Mouse (Mus musculus): ENCODE measurements at regions not wholly inside any gene's neighbourhood (a gene's known extent, or its start where the extent isn't known, plus 50 kb on each side); places are given as distances from the start of the nearest gene placed in this dataset.
A peak's percentile ranks its signal among the peaks of the same experiment; 100 is the strongest.

DNA sequence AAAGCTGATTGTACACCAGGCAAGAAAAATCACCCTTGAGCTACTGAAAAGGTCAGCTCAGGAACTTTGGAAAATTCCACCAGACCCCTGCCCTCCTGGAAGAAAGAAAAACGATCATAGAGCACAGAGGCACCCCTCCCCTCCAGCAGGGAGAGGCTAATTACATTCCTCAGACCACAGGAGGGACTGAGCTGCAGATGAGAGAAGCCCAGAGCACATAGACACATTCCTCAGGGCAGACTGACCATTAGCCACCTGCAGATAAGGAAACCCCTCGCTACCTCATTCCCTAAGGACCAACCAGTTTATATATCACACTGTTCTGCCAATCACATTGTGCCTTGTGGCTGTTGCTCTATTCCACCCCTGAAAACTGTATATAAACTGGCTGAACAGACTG is 230.3 kb downstream of the Parp8 start:
- DNase-seq: no peak

DNA sequence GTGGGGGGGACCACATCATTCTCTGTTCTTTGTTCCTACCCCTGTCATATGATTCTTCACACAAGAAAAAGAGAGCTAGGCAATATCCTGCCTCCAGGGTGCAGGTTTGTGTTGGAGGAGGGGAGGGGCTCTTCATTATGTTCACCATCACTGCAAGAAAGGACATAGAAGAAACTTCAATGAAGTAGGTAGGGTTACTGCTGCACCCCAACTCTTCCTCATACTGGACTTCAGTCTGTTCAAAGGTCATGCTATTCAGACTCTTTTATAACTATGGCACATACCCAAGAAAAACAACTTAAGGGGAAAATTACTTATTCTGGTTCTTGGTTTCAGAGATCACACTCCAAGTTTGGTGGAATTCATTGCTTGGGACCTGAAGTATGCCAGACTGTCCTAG is 243.7 kb downstream of the Parp8 start:
- no peak for DNase-seq

DNA sequence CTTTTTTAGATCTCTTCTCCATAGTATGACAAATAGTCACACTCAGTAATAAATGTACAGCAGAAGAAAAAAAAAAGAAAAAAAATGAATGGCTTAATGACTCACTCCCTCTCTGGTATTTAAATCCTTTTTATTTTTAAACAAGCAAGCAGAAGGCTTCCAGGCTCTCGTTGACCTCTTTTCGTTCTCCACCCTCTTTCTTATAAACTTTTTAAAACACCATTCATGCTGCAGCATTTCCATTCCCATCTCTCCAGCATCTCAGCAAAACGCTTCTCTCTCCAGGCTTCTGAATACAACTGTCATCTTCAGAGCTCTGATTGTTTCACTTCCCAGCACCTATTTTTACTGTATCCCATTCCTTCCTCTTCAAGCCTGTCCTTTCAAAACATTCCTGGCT is 259.8 kb downstream of the Parp8 start:
- DNase-seq: no peak

DNA sequence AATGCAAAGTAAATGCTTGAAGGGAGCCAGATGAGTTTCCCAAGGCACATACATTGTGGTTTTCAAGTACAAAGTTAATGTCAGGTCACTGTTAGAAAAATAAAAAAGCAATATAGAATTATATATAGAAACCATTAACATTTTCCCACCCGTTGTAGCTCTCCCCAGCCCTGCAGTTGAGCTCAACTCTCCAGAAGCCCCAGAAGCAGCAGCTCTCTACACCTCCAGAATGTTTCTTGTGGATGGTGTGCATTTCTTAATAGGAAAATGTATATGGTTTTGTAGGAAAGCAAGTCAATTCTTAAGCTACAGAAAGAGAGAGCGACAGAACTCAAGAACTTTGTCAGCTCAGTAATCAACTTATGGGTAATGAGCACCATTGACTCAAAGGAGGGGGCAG is 265.4 kb downstream of the Parp8 start:
- no peak for DNase-seq

DNA sequence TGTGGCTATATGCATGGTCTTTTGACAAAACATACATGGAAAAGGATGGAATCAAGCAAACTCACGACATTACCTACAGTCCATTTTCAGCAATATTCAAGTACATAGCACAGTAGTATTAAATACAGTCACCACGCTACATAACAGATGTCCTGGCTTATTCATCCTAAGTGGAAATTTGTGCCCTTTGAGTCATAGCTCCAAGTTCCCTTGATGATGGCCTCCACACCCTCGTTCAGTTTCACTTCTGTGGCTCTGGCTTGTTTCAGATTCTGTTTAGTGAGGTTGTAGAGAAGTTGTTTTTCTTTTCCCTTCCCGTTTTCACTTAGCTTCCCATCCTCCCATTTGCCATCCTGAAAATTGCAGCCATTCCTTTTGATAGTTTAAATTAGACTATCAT is 284.5 kb downstream of the Parp8 start:
- DNase-seq: no peak

DNA sequence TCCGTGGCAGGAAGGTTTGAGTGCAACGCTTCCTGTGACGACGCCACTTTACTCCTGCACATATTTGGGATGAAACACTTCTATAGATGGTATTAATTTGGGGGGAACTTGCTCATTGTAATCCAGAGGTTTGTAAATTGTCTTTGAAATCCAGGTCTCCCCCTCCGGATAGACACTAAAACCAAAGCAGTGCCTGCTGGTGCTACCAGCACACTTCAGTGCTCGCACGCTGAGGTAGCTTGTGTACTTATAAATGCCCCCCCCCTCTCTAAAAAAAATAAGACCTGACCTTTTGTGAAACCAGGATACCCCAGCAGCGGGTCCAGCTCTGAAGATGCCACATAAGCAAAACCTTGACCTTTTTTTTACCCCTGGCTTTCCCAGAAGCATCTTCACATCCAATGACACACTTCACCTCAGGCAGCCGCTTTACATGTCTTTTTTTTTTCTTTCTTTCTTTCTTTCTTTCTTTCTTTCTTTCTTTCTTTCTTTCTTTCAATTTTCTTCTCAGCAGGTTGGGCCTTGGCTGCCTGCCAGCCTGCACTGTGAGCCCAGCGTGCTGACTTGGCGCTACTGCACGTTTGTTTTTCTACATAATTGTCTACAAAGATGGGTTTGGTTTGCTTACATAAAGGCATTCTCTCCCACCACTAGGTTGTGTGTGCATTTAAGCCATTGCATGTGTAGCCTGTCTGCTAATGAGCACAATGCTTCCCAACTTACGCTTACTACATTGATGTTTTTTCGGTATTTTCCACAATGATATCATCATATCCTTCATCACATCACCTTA is 301.8 kb downstream of the Parp8 start:
- no peak for DNase-seq

DNA sequence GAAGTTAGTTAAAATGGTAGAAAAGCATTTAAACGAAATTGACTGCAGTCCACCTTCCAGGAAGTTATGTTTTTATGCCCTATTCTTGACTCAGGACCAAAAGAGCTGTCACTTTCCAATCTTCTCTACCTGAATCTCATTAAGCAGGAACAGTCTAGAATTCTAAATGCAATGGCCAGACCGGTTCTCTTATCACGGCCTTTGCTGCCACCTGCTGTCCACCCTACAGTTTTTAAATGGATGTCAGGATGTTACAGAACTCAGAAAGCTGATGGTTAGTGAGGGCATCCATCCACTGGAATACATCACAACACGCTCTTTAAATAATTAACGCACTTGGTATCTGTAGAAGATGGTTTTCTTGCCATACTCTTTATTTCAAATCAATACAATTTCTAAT is 310.5 kb downstream of the Parp8 start:
- DNase-seq: peak; percentile 77

DNA sequence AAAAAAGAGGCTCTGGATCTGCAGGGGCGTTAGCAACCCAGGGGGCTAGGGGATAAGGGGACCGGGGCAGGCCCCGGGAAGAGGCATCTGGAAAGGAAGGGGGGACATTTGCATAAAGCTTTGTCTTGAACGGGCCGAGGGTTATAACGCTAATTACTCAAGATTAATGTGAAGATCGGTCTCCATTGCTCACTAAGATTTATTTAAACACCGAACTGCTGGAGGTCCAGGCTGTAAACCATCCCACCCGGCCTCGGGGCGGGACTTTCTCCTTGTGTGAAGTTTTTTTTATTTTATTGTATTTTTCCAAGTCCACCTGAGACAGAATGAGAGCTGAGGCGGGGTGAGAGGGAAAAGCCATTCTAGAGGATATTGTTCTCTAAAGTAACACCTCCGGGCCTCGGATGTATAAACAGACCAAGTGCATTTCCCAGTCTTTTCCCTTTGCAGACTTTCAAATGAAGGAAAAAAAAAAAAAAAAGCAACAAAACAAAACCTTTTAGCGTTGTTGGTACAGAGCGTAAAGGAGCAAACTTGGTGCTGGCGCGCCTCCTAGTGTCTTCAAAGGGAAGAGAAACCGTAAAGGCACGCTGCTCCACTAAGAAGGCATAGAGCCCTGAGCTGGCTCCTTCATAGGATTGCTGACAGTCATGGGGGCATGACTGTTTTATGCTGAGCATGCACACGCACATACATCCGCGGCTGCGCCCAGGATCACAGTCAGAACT is 313.3 kb downstream of the Parp8 start:
- DNase-seq: peak; percentile 92

DNA sequence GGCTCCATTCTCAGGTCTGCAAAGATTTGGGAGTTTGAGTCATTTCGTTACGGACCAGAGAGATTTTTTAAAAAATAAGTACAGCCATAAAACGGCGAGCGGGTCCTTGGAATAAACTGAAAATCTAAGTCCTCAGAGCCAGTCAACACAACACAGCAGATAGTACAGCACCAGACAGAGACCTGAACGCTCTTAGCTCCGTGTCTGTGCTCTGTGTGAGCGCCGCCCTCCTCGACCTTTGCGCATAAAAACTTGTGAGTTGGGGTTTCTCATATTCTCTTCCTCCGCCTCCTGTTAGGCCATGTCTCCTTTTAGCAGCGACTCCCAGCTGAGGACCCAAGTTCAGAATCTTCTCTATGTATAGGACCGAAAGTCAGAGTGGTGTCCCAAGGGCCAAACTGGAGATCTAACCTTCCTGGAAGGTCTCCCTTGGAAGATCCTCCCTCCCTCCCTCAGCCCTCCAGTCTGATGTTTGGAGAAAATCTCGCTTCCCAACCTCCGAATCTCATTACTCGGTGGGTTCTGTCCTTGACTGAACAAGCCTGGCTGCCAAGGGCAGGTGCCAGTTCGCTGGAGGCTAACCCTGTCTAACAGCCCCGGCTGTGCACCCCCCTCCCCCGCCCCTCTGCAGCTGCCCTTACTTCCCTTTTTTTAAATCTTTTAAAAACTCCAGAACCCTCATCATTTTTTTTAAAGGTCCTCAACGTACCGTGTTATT is 314.0 kb downstream of the Parp8 start:
- peak; percentile 67 for DNase-seq

DNA sequence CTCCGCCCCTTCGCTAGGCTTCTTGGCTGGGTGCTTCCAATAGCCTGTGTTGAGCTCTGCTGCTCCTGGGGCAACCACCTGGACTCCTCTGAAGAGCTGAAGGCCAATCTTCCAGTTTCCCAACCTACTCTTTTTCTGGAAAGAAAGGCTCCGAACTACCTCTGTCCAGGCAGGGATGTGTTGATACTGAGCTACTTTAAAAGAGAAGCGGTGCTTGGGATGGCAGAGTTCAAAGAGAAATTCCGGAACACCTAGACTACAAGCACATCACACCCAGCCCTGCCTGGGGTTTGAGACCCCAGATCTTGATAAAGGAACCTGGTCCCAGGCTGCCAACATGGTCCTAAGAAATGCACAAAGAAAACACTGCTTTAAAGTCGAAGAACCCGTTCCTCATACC is 315.7 kb downstream of the Parp8 start:
- peak; percentile 38 for DNase-seq

DNA sequence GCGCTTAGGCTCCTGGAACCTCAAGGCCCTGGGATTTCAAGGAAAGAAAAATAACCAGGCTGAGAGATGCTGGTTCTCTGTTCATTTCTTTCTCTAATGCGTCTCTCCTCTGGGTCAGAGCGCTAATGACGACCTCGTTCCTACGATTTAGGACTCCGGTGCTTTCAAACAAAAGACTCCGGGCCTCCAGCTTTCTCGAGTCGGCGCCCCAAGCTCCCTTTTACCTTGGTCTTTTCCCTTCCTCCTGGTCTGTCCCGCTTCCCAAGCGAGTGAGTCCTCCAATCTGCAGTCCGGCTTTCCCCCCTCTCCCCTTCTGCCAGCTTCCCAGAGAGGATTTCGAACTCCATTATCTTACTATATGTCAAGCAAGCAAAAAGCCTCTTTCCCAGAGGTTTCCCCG is 316.5 kb downstream of the Parp8 start:
- peak; percentile 68 for DNase-seq

DNA sequence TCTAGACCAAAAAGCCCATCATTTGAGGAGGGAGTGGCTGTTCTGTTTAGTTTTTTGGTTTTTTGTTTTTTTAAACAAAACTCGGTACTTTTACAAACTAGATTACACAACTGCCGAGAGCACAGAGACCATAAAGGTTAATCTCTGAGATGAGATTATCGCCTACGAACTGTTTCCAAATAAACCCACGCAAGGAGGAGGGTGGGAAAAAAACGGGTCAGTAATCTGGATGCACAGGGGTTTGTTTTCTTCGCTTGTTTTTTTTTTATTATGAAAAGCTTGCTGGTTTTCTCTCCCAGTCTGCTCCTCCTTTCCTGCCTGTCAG is 316.9 kb downstream of the Parp8 start:
- no peak for DNase-seq

DNA sequence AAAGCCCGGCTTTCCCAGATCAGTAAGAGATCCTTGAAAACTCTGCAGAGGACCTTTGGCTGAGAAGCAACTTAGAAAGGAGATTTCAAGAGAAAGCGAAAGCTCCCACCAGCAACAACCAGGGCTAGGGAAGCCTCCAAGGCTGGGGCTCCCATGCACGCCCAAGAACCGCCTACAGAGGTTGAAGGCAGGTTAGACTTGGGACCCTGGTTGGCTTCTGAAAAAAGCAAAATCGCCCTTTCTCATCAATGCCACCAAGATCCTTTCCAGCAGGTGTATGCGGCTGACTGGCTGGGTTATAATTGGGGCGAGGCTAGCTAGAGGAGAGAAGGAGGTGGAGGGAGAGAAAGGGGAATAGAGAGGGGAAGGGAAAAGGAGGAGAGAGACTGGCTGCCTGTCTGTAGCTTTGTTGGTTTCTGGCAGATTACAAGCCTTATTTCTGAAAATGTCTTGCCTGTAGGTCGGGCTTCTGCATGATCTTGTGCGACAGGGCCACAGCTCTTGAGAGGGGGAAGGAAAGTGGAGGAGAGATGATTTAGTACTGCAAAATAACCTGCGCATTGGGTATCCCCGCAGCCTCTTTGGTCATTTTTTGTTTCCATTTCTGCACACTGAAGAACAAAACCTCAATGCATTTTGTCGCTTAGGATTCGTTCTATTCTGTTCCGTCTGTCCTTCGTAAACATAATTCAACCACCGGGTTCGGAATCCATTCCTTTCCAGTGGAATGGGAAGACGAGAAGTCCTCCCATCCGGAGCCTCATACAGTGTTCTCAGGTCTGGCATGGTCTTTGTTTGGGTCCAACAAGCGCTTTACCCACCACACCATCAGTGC is 317.5 kb downstream of the Parp8 start:
- DNase-seq: peak; percentile 61

DNA sequence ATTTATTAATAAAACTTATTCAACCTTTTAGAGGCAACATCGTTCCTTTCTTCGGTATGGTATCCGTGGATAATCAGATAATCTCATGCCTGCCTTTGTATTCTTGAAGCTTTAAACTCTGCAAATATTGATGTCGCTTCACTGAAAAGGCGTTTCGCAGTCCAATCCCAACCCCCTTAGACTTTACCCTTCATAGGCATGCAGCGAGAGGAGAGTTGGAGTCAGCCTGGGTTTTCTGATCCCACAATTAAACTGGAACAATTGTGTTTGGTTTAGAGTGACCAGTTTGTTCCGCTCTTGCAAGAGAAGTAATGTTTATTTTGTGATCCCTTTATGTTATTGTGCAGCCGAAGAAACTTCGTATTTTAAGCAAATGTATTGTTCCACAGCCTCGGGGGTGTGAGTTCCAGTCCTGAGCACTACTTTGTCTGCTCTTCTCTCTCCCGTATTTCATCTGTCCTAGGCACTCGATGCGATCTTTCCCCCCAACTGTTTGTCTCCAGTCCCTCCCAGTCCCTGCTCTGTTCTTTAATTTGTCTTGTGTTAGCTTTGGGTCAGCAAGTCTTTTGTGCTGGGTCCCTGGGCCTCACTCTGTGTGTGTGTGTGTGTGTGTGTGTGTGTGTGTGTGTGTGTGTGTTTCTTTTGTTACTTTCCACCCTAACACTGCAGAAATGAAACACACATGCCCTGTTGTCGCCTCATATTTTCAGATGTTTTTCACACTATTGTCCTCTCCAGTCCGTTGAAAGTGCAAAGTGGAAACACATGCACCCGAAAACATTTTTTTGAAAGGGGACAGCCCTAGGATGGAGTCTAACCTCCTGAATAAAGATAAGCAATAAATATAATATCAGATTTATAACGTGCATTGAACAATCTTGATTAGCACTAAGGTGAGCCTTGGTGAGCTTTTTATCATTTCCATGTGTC is 318.7 kb downstream of the Parp8 start:
- peak; percentile 92 for DNase-seq

DNA sequence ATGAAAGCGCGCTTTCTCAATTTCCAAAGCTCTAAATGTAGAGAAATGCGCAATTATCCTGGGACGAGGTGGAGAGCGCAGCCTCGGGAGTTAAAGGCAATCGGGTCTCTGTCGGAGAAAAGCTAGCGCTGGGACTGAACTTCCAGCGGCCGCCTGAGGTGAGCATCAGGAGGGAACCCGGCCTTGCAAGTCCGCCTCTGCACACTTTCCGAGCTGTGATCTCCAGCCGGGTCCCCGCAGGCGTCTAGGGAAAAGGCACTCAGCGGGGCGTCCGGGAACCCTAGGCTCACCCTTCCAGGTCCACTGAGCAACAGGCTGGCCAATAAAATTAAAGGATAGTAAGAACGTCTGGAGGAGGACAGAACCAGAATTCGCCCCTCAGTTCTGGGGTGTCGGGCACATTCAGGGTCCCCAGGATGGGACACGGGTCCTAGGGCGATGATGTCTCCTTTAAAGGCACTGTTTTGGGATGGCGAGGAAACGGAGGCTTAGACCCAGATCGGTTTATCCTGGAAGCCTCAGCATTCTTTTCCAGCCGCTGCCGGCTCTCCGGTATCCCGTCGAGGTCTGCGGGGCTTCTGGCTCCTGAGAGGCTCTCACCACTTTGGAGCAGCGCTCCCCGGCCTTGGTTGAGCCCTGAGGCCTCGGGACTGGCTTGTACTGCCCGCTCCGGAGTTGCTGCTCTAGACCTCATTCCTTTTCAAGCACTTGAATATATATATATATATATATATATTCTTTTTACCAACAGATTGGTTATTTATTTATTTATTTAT is 319.5 kb downstream of the Parp8 start:
- peak; percentile 73 for DNase-seq

DNA sequence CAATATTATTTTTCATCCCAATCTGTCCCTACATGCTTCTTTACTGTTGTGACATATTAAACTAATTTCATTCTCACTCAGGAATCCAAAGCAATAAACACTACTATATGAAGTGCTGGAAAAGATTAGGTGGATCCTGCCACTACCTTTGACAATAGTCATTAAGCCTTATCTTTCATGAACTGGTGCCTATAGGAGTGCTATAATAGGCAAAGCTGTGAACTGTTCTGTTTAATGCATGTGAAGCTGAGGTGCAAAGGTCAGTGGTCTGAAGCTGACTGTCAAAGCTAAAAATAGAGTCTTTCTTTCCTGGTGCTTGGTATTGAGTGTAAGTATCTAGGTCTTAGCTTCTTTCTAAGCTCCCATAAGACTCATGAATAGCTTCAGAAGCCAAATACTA is 336.6 kb downstream of the Parp8 start:
- no peak for DNase-seq

Measured in retina, postnatal 1 day (tissue).